Mouse (Mus musculus) embryonic facial prominence, embryonic 14.5 days (tissue): ENCODE measurements around the gene Tesk2. TPM values are rescaled to one million over a fixed set of nuclear protein-coding genes. Genes with fewer than 3 reads are reported as not detected.
A peak's percentile ranks its signal among the peaks of the same experiment; 100 is the strongest.
"Not testable (repeated sequence)": the region's sequence is repeated elsewhere in the genome, so short reads cannot be mapped to it uniquely, and the experiment has no call there.

Source experiments
- ATAC-seq: fragments of 200-750 bp; cut with Nextera tagmentation; 2 replicates; pipeline ENCODE4 v1.8.0; 2017; ENCODE audit warnings: low read depth, moderate number of reproducible peaks, moderate TSS enrichment
- DNase-seq: peaks from one replicate; pipeline ENCODE4 v3.0.0-alpha.2; 2015; ENCODE audit warnings: low spot score
- H3K27ac ChIP-seq: fragments of 300-500 bp; sonication (generic); replicated peaks from 2 replicates; pipeline ENCODE4 v1.5.1; 2014; ENCODE audit warnings: low read depth, mild to moderate bottlenecking, low read length, moderate library complexity
- H3K27me3 ChIP-seq: fragments of 300-500 bp; sonication (generic); replicated peaks from 2 replicates; pipeline ENCODE4 v1.6.1; 2014; ENCODE audit warnings: low read length; ENCODE audit not compliant: control insufficient read depth, insufficient read depth
- H3K36me3 ChIP-seq: fragments of 300-500 bp; sonication (generic); 2 replicates; pipeline ENCODE4 v1.6.1; 2014; ENCODE audit warnings: low read length, mixed read lengths; ENCODE audit not compliant: control insufficient read depth, insufficient read depth
- H3K4me1 ChIP-seq: fragments of 300-500 bp; sonication (generic); 2 replicates; pipeline ENCODE4 v1.6.1; 2014; ENCODE audit warnings: antibody characterized with exemption, low read length; ENCODE audit not compliant: control insufficient read depth, insufficient read depth
- H3K4me2 ChIP-seq: fragments of 300-500 bp; sonication (generic); 2 replicates; pipeline ENCODE4 v1.6.1; 2014; ENCODE audit warnings: low read depth, mild to moderate bottlenecking, low read length, moderate library complexity, mixed read lengths
- H3K4me3 ChIP-seq: fragments of 300-500 bp; sonication (generic); 2 replicates; pipeline ENCODE4 v1.5.1; 2014; ENCODE audit warnings: low read depth, mild to moderate bottlenecking, low read length
- H3K9ac ChIP-seq: fragments of 300-500 bp; sonication (generic); 2 replicates; pipeline ENCODE4 v1.6.1; 2014; ENCODE audit warnings: low read depth, mild to moderate bottlenecking, low read length, moderate library complexity, mixed read lengths
- H3K9me3 ChIP-seq: fragments of 300-500 bp; sonication (generic); 2 replicates; pipeline ENCODE4 v1.6.1; 2016; ENCODE audit warnings: low read length; ENCODE audit not compliant: control insufficient read depth
- WGBS: fragments of 180-500 bp; shearing (Covaris S2); extraction: QIAGEN DNeasy Blood & Tissue Kit; methylation state at CpG from one replicate; pipeline ENCODE4 v1.1.7; 2014; 5-methylcytosine and 5-hydroxymethylcytosine counted together
- polyA plus RNA-seq: library from polyadenylated mRNA; unstranded; fragments of >200 nt; fragmentation: Nextera tagmentation; extraction: Ambion mirVana; gene quantifications from 2 replicates; pipeline ENCODE4 v1.2.1, GENCODE M21; 2014

The Tesk2 gene
- polyA plus RNA-seq = 6.2 and 8.5 TPM in 2 replicates

DNA sequence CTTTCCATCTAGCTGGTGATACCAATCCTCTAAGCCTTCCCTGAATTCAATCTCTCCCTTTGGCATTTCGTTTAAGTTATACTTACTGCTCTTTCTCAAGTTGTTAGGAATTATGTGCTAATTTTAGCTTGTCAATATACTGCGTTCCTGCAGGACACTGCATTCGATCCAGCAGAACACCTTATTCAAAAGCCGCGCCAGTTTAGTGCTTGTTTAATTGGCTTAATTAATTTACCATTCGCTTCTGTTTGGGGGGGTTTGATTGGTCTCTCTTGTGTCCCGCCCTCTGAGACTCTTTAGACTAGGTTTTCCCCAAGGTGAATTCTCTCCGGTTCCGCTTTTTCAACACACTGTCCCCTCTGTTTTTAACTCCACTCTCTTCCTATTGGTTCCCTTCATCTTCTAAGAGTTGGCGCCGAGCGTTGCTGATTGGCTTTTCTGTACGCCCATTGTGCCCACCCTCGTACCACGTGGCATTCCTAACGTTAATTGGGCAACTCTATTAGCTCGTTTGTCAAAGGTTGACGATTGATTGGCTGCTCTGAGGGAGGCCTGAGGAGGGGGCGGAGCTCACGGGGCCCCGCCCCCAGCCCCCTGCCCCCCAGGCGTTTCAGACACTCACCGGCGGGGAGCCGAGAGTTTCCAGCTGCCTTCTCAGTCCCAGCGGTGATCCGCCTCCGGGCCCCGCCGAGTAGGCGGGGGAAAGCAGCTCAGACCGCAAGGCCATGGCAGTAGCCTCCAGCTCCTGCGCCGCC is at the start of gene Tesk2:
Gene Tesk2 (plus strand): TSS at position 606 of the 755 bp plus-strand sequence.
- WGBS = under 1% methylated on average over 21 of the region's 34 CpGs
- H3K4me1 ChIP-seq = peaks cover 3% of the 10 kb centered on the region; the same call in 1 of the 2 replicates

DNA sequence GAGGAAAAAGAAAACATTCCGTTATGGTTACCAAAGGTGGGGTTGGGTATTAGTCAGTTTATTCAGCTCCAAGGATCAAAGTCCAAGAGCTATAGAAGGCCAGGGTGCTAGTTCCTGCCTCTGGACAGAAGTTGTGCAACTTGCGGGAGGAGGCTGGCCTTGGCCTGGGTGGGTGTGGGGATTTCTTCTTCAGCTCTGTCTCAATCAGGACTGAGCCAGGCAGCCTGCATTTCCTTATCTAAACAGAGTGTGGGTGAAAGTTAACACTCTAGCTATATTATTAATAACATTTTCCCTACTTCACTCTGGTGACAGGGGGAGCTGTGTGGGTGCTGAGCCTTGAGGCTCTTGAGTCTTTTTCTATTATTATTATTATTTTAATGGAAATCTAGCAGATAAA is 48.0 kb upstream of the Tesk2 start:
- no peak for ATAC-seq
- WGBS = 68% methylated on average over 2 of the region's 2 CpGs

More for the DNA sequence above, at the start of gene Tesk2:
- H3K27ac ChIP-seq = peak within 1 kb of the TSS; percentile 69
- DNase-seq (peak; percentile 100), ATAC-seq (peak; percentile 95)
- peak within 1 kb of the TSS; percentile 82 for H3K9ac ChIP-seq
- H3K9me3 ChIP-seq = no peaks in the 10 kb centered on the region
- H3K36me3 ChIP-seq = no peaks in the 10 kb centered on the region
- peak within 1 kb of the TSS; percentile 91 for H3K4me2 ChIP-seq
- peak within 1 kb of the TSS; percentile 85 for H3K4me3 ChIP-seq
- no peaks in the 10 kb centered on the region for H3K27me3 ChIP-seq

DNA sequence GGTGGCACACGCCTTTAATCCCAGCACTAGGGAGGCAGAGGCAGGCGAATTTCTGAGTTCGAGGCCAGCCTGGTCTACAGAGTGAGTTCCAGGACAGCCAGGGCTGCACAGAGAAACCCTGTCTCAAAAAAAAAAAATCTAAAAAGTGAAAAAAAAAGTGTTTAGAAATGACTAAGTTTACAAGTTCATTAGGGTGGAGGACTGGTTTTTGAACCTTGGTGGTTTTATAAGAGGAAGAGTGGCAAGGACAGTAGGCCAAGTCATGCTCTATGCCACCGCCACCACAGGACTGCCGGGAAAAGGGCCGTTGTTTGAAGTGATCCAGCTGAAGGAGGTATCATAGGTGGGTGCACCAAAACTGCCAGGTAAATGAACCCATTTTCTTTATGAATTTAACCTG is 46.0 kb upstream of the Tesk2 start:
- WGBS = 90% methylated on average over 6 of the region's 6 CpGs
- not testable (repeated sequence) for H3K4me3 ChIP-seq

More for the DNA sequence above, 48.0 kb upstream of the Tesk2 start:
- Histone ChIP-seq H3K9me3 (no peaks in the 10 kb centered on the region), H3K4me3 (no peak overlapping the region), H3K36me3 (no peaks in the 10 kb centered on the region), H3K9ac (no peak overlapping the region), H3K4me1 (no peaks in the 10 kb centered on the region), H3K27ac (no peak overlapping the region), H3K4me2 (no peak overlapping the region), H3K27me3 (no peaks in the 10 kb centered on the region)
- DNase-seq = no peak

GRCm38 (mm10) chr4:116676027-116676426 is 44.7 kb upstream of the Tesk2 start:
- no peak overlapping the region for H3K4me2 ChIP-seq
- no peak for DNase-seq
- H3K4me3 ChIP-seq = no peak overlapping the region
- H3K27ac ChIP-seq = no peak overlapping the region
- 83% methylated on average over 3 of the region's 3 CpGs for WGBS
- no peak for ATAC-seq
- H3K36me3 ChIP-seq = no peaks in the 10 kb centered on the region
- H3K4me1 ChIP-seq = no peaks in the 10 kb centered on the region
- no peaks in the 10 kb centered on the region for H3K27me3 ChIP-seq
- H3K9me3 ChIP-seq = no peaks in the 10 kb centered on the region
- no peak overlapping the region for H3K9ac ChIP-seq

More for the DNA sequence above, 46.0 kb upstream of the Tesk2 start:
- not testable (repeated sequence) for H3K4me2 ChIP-seq, H3K36me3 ChIP-seq, H3K27me3 ChIP-seq, H3K9me3 ChIP-seq, H3K27ac ChIP-seq, DNase-seq, H3K4me1 ChIP-seq, ATAC-seq, H3K9ac ChIP-seq

- Histone ChIP-seq H3K27me3 (no peaks in the 10 kb centered on the region), H3K4me3 (no peak overlapping the region), H3K36me3 (no peaks in the 10 kb centered on the region), H3K4me2 (no peak overlapping the region), H3K27ac (no peak overlapping the region), H3K9me3 (no peaks in the 10 kb centered on the region), H3K9ac (no peak overlapping the region), H3K4me1 (no peaks in the 10 kb centered on the region)
- WGBS = 75% methylated on average over 1 of the region's 1 CpGs
- no peak for DNase-seq
- ATAC-seq = no peak
Measured at GRCm38 (mm10) chr4:116677808-116678207, 42.9 kb upstream of the Tesk2 start.

GRCm38 (mm10) chr4:116679141-116679540 is 41.6 kb upstream of the Tesk2 start:
- WGBS = 62% methylated on average over 5 of the region's 5 CpGs

GRCm38 (mm10) chr4:116680521-116680920 is 40.2 kb upstream of the Tesk2 start:
- not testable (repeated sequence) for DNase-seq, H3K27ac ChIP-seq, H3K9me3 ChIP-seq, H3K27me3 ChIP-seq, H3K4me3 ChIP-seq, H3K36me3 ChIP-seq, H3K9ac ChIP-seq, ATAC-seq, H3K4me2 ChIP-seq, H3K4me1 ChIP-seq
- WGBS = 90% methylated on average over 4 of the region's 4 CpGs

More at GRCm38 (mm10) chr4:116679141-116679540, 41.6 kb upstream of the Tesk2 start:
- DNase-seq = no peak
- Histone ChIP-seq H3K4me1 (no peaks in the 10 kb centered on the region), H3K27ac (no peak overlapping the region), H3K4me3 (no peak overlapping the region), H3K9ac (no peak overlapping the region), H3K27me3 (no peaks in the 10 kb centered on the region), H3K9me3 (no peaks in the 10 kb centered on the region), H3K4me2 (no peak overlapping the region), H3K36me3 (no peaks in the 10 kb centered on the region)
- no peak for ATAC-seq

DNA sequence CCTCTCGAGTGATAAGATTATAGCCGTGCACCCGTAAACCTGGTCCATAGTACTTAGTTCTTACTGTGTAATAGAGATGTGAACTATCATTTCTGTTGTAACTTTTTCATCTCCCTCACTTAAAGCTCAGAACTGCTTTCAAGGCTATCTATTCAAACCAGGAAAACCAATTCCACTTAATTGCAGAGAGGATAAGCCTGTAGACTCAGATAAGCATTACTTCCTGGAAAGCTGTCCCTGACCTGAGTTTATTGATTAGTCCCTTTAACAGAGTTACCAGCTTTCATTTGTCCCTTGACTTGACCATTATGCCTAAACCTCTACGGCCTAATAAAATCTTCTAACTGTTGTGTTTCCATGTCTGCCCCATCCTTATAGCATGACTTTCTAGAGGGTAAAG is 36.8 kb upstream of the Tesk2 start:
- Histone ChIP-seq H3K4me1 (peaks cover 14% of the 10 kb centered on the region), H3K4me3 (no peak overlapping the region), H3K27me3 (no peaks in the 10 kb centered on the region), H3K36me3 (peaks cover 13% of the 10 kb centered on the region), H3K27ac (no peak overlapping the region), H3K9ac (no peak overlapping the region), H3K9me3 (no peaks in the 10 kb centered on the region), H3K4me2 (no peak overlapping the region)
- DNase-seq (no peak), ATAC-seq (no peak)
- WGBS = 92% methylated on average over 4 of the region's 4 CpGs

DNA sequence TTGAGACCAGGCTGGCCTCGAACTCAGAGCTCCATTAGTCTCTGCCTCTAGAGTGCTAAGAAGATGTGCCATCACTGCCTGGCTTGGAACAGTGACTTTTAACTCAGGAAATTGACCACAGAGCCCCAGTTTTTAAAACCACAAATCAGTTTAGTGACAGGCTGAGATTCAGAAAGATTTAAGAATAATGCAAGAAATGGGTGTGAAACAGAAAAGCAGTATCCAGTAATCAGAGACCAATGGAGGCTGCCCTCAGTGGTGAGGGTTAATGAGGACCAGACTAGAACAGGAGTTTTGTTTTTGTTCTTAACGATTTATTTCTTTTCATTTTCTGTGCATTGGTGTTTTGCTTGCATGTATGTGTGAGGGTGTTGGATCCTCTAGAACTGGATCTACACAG is 36.1 kb upstream of the Tesk2 start:
- Histone ChIP-seq H3K9me3 (no peaks in the 10 kb centered on the region), H3K4me2 (peak overlapping the region; percentile 85), H3K4me1 (peaks cover 14% of the 10 kb centered on the region), H3K36me3 (peaks cover 20% of the 10 kb centered on the region), H3K9ac (peak overlapping the region; percentile 74), H3K27me3 (no peaks in the 10 kb centered on the region), H3K27ac (peak overlapping the region; percentile 92), H3K4me3 (peak overlapping the region; percentile 57)
- no peak for ATAC-seq
- WGBS = 60% methylated on average over 2 of the region's 2 CpGs
- no peak for DNase-seq
